Mouse (Mus musculus): ENCODE results near the gene Pphln1.

GRCm38 (mm10) chr15:93438663-93439062 is 40.5 kb downstream of the Pphln1 start:
- TF ChIP-seq CTCF (IDR thresholded peaks at IDR 0.05; ENCODE audit: insufficient read depth, low read length), result peak; percentile 93
- TF ChIP-seq POLR2A (IDR thresholded peaks at IDR 0.05; ENCODE audit: borderline replicate concordance, extremely low read depth, low read depth, low read length), result no peak
